Mouse (Mus musculus) liver, adult 2 months (tissue): ENCODE measurements around the gene Adgre4.

Experiments used
- CTCF ChIP-seq: fragments of 200-500 bp; IDR thresholded peaks from 2 replicates; pipeline ENCODE4 v1.5.1; 2011; ENCODE audit warnings: low read depth, low read length, control low read depth
- POLR2A ChIP-seq: fragments of 200-500 bp; IDR thresholded peaks from 2 replicates; pipeline ENCODE4 v1.6.1; 2011; ENCODE audit warnings: low read length, control low read depth; ENCODE audit not compliant: insufficient read depth; ENCODE audit errors: extremely low read depth

- TF ChIP-seq CTCF (no peak), POLR2A (no peak)
Observed at GRCm38 (mm10) chr17:55721270-55721669, 28.5 kb upstream of the Adgre4 start.
